Comparison of ENCODE assay signal across 9 mouse cellular contexts in the genomic region with DNA sequence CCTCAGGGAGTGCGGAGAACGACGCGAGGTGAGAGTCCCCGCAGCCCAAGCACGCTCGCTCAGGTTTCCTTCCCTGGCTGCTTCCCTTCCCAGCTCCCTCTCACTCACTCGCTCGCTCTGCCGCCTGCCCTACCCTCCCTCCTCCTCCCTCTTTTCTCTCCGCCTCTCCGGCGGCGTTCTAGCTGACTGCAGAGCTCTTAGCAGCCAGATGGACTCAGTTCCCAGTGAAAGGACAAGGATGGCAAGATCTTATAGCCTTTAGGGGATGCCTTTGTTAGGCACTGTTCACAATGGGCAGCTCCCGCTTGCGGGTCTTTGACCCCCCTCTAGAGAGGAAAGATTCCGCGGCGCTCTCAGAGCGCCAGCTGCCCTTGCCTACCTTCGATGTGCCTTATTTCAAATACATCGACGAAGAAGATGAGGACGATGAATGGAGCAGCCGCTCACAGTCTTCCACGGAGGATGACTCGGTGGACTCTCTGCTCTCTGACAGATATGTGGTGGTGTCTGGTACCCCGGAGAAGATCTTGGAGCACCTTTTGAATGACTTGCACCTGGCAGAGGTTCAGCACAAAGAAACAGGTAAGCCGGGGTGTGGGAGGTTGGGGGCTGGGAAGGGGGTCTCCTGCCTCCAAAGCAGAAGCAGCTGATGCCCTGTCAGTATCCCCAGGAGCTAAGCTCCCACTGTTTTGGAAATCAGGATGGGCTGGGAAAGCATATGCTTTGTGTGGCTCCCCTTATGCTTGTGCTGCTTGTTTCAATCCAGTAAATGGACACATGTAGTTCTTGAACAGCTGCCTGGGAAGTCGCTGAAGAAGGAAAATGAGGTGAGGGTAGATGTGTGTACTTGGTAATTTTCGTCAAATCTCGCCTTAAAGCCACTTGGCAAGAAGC.
A peak's percentile ranks its signal among the peaks of the same experiment; 100 is the strongest.
DNase-seq lines count a peak whose midpoint lies in the region; ATAC-seq lines count a peak whose summit lies in the region.
"Had no signal": no experiment of that assay in that cellular context is flagged by ENCODE, and none has a peak within 500 bp of the region (broad histone marks: within the 10 kb centered on the region; RNA-seq: fewer than 3 reads in every experiment).

No protein-coding gene starts in this region.

- H3K9me3 ChIP-seq in heart, embryonic 13.5 days: no peaks in the 10 kb centered on the region
- no peaks in the 10 kb centered on the region for H3K9me3 ChIP-seq in liver, embryonic 13.5 days (replicated peaks)

- no peaks in the 10 kb centered on the region for H3K27me3 ChIP-seq in heart, embryonic 13.5 days (replicated peaks)
- no peaks in the 10 kb centered on the region for H3K27me3 ChIP-seq in liver, embryonic 13.5 days
- H3K27me3 ChIP-seq: CH12.LX had no signal

- peak overlapping the region; percentile 75 for H3K9ac ChIP-seq in heart, embryonic 13.5 days
- H3K9ac ChIP-seq in liver, embryonic 13.5 days: no peak overlapping the region

- peak overlapping the region; percentile 53 for H3K4me3 ChIP-seq in heart, embryonic 13.5 days
- H3K4me3 ChIP-seq in liver, embryonic 13.5 days (replicated peaks): peak overlapping the region; percentile 18; the same call in 1 of the 2 replicates

- peaks cover 15% of the 10 kb centered on the region for H3K4me1 ChIP-seq in heart, embryonic 13.5 days
- H3K4me1 ChIP-seq in liver, embryonic 13.5 days (replicated peaks): no peaks in the 10 kb centered on the region

- no peak for DNase-seq in heart, adult 11 months
- DNase-seq in cerebellum, postnatal 10 days: peak; percentile 82 to 83
- peak; percentile 28 to 77 for DNase-seq in frontal cortex, adult 2 months (ENCODE audit: extremely low spot score in 1 of 2, low spot score in 1 of 2)
- DNase-seq in kidney, postnatal 25 days: peak; percentile 39 to 46
- no peak for DNase-seq in liver, embryonic 13.5 days
- DNase-seq in retina, postnatal 1 day: peak; percentile 88
- no peak for DNase-seq in spleen, postnatal 10 days (ENCODE audit: low spot score in 2 of 2)

- H3K27ac ChIP-seq in heart, embryonic 13.5 days (replicated peaks): no peak overlapping the region
- no peak overlapping the region for H3K27ac ChIP-seq in liver, embryonic 13.5 days

- H3K36me3 ChIP-seq in heart, embryonic 13.5 days: 0 out of 2 replicates have a peak, but pooled peaks cover 3% of the 10 kb centered on the region
- H3K36me3 ChIP-seq in liver, embryonic 13.5 days: no peaks in the 10 kb centered on the region

- peak overlapping the region; percentile 74 for H3K4me2 ChIP-seq in heart, embryonic 13.5 days
- peak overlapping the region; percentile 42 for H3K4me2 ChIP-seq in liver, embryonic 13.5 days

- WGBS in heart, embryonic 13.5 days: 13% methylated on average over 32 of the region's 32 CpGs
- 50% methylated on average over 32 of the region's 32 CpGs for WGBS in liver, embryonic 13.5 days (ENCODE audit: insufficient replicate concordance)

- ATAC-seq in heart, embryonic 13.5 days (ENCODE audit: extremely low read depth, insufficient number of reproducible peaks, low FRiP score, low TSS enrichment): no peak
- ATAC-seq in liver, embryonic 13.5 days (ENCODE audit: low read depth): peak; percentile 39; the same call in 1 of the 2 replicates

Comparison
In these comparisons a context has a peak if more than half of its experiments do, and no peak if none do; other contexts are left out.
1. DNase-seq: peak in cerebellum, postnatal 10 days (2 of 2), frontal cortex, adult 2 months (2 of 2), kidney, postnatal 25 days (2 of 2) and retina, postnatal 1 day (single experiment); none in heart, adult 11 months (single experiment), liver, embryonic 13.5 days (single experiment) and spleen, postnatal 10 days (0 of 2).